Mouse (Mus musculus) CH12.LX (cell line): Measurements from ENCODE around the gene Snx19.

Experiments
- HCFC1 ChIP-seq: IDR thresholded peaks from 2 replicates; pipeline ENCODE4 v1.6.1; 2012; ENCODE audit warnings: low read depth, mild to moderate bottlenecking, inconsistent platforms, low read length, improper control_type of control experiment
- JUND ChIP-seq: conservative IDR thresholded peaks from 2 replicates; pipeline ENCODE4 v1.6.1; 2011; ENCODE audit warnings: low read depth, low read length, improper control_type of control experiment

DNA sequence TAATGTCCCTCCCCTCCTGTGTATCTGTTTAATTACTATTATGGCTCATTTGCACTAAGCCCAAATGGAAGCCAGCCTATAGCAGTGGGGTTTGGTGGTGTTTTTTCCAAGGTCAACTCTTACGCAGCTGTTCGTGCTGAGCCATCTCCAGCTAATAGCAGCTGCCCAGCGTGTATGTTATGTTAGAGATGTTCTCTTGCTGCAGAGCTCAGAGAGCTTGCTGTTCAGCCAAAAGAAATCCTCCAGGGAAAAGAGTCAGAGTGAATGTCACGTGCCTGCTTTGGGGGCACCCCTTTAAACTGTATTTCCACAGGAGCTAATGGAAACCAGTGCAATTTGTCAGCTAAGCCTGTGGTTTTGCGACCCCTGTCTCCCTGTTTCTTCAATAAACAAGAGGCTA, 82.1 kb downstream of the Snx19 start:
- TF ChIP-seq JUND: no peak
- TF ChIP-seq HCFC1: no peak
